Mouse (Mus musculus) heart, postnatal 0 days (tissue): ENCODE measurements around the gene Ly6f. TPM values are rescaled to one million over a fixed set of nuclear protein-coding genes. Genes with fewer than 3 reads are reported as not detected.

Source experiments
- ATAC-seq: fragments of 200-750 bp; cut with Nextera tagmentation; 2 replicates; pipeline ENCODE4 v1.8.0; 2017; ENCODE audit warnings: low read depth, moderate number of reproducible peaks, moderate library complexity; ENCODE audit not compliant: insufficient read depth
- DNase-seq: peaks from one replicate; pipeline ENCODE4 v3.0.0-alpha.2; 2016; ENCODE audit warnings: low spot score
- H3K27ac ChIP-seq: fragments of 300-500 bp; sonication (generic); 2 replicates; pipeline ENCODE4 v1.5.1; 2014; ENCODE audit warnings: low read depth, mild to moderate bottlenecking
- H3K27me3 ChIP-seq: fragments of 300-500 bp; sonication (generic); 2 replicates; pipeline ENCODE4 v1.6.1; 2014; ENCODE audit warnings: low read length, mixed read lengths; ENCODE audit not compliant: control insufficient read depth, insufficient read depth
- H3K36me3 ChIP-seq: fragments of 300-500 bp; sonication (generic); replicated peaks from 2 replicates; pipeline ENCODE4 v1.6.1; 2014; ENCODE audit warnings: low read length, mixed read lengths; ENCODE audit not compliant: control insufficient read depth, insufficient read depth
- H3K4me1 ChIP-seq: fragments of 300-500 bp; sonication (generic); 2 replicates; pipeline ENCODE4 v1.6.1; 2014; ENCODE audit warnings: antibody characterized with exemption; ENCODE audit not compliant: control insufficient read depth, insufficient read depth
- H3K4me2 ChIP-seq: fragments of 300-500 bp; sonication (generic); 2 replicates; pipeline ENCODE4 v1.6.1; 2014; ENCODE audit warnings: low read depth, mild to moderate bottlenecking, low read length, moderate library complexity
- H3K4me3 ChIP-seq: fragments of 300-500 bp; sonication (generic); 2 replicates; pipeline ENCODE4 v1.5.1; 2014; ENCODE audit warnings: low read depth, low read length
- H3K9ac ChIP-seq: fragments of 300-500 bp; sonication (generic); replicated peaks from 2 replicates; pipeline ENCODE4 v1.6.1; 2014; ENCODE audit warnings: low read depth, low read length, mixed read lengths
- H3K9me3 ChIP-seq: fragments of 300-500 bp; sonication (generic); replicated peaks from 2 replicates; pipeline ENCODE4 v1.6.1; 2016; ENCODE audit warnings: low read length; ENCODE audit not compliant: control insufficient read depth
- CTCF ChIP-seq: IDR thresholded peaks from 2 replicates; pipeline ENCODE4 v1.5.1; 2016; ENCODE audit warnings: antibody characterized with exemption, control low read depth, low read depth
- EP300 ChIP-seq: IDR thresholded peaks from 2 replicates; pipeline ENCODE4 v1.6.1; 2016; ENCODE audit warnings: antibody characterized with exemption, low read depth
- WGBS: fragments of 180-500 bp; shearing (Covaris S2); extraction: QIAGEN DNeasy Blood & Tissue Kit; methylation state at CpG from one replicate; pipeline ENCODE4 v1.1.7; 2014; 5-methylcytosine and 5-hydroxymethylcytosine counted together
- polyA plus RNA-seq: library from polyadenylated mRNA; unstranded; fragments of >200 nt; fragmentation: Nextera tagmentation; extraction: Ambion mirVana; gene quantifications from 2 replicates; pipeline ENCODE4 v1.2.1, GENCODE M21; 2015
- total RNA-seq: library from RNA; depleted of rRNA; stranded (reverse); fragments of >200 nt; gene quantifications from 2 replicates; pipeline ENCODE4 v1.2.3, GENCODE M21; 2014; ENCODE audit warnings: low replicate concordance

Gene Ly6f
- total and polyA plus RNA-seq, 2 experiments from 2014 or later, result not detected

DNA sequence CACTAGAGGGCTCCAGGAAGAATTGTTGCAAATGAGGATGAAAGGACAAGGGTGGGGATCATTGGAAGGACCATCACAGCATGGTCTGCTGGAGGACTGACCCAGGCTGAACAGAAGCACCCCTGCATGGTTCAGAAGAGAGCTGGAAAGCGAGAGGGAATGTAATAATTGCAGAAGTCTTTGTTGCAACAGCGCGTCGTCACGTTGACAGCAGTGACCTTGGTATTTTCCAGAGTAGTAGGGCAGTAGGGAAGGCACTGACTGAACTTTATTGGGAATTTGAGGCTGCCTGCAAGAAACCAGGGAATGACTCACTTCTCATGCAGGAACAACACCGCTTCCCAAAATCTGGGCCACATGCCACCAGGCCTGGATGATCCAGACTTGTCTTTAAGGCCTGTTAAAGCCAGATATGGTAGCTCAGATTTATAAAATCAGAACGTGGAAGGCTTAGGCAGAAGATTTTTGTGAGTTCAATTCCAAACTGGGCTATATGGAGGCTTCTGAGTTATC, 25.7 kb downstream of the Ly6f start:
- Histone ChIP-seq H3K27ac (no peak overlapping the region), H3K9ac (no peak overlapping the region), H3K4me1 (no peaks in the 10 kb centered on the region), H3K27me3 (no peaks in the 10 kb centered on the region), H3K4me2 (no peak overlapping the region), H3K4me3 (no peak overlapping the region), H3K36me3 (no peaks in the 10 kb centered on the region), H3K9me3 (no peaks in the 10 kb centered on the region)
- DNase-seq (no peak), ATAC-seq (no peak)
- WGBS, result 69% methylated on average over 7 of the region's 7 CpGs
- TF ChIP-seq CTCF (no peak), EP300 (no peak)

- H3K36me3 ChIP-seq, result no peaks in the 10 kb centered on the region
- TF ChIP-seq CTCF, result no peak
- H3K4me3 ChIP-seq, result no peak overlapping the region
- WGBS, result 40% methylated on average over 1 of the region's 1 CpGs
- H3K27ac ChIP-seq, result no peak overlapping the region
- DNase-seq (no peak), ATAC-seq (no peak)
- no peaks in the 10 kb centered on the region for H3K4me1 ChIP-seq
- no peak overlapping the region for H3K9ac ChIP-seq
- no peaks in the 10 kb centered on the region for H3K27me3 ChIP-seq
- H3K9me3 ChIP-seq, result no peaks in the 10 kb centered on the region
- no peak overlapping the region for H3K4me2 ChIP-seq
These were observed 37.9 kb downstream of the Ly6f start for GRCm38 (mm10) chr15:75306101-75306500.

GRCm38 (mm10) chr15:75309186-75309585, 41.0 kb downstream of the Ly6f start:
- no peaks in the 10 kb centered on the region for H3K27me3 ChIP-seq
- no peak overlapping the region for H3K27ac ChIP-seq
- H3K4me2 ChIP-seq, result no peak overlapping the region
- no peaks in the 10 kb centered on the region for H3K4me1 ChIP-seq
- H3K36me3 ChIP-seq, result no peaks in the 10 kb centered on the region
- H3K4me3 ChIP-seq, result no peak overlapping the region
- H3K9me3 ChIP-seq, result no peaks in the 10 kb centered on the region
- DNase-seq, result no peak
- TF ChIP-seq CTCF (no peak), EP300 (no peak)
- 76% methylated on average over 4 of the region's 4 CpGs for WGBS
- no peak overlapping the region for H3K9ac ChIP-seq
- ATAC-seq, result no peak

- Histone ChIP-seq H3K4me1 (no peaks in the 10 kb centered on the region), H3K9me3 (no peaks in the 10 kb centered on the region), H3K4me3 (no peak overlapping the region), H3K27ac (no peak overlapping the region), H3K9ac (no peak overlapping the region), H3K27me3 (no peaks in the 10 kb centered on the region), H3K36me3 (no peaks in the 10 kb centered on the region), H3K4me2 (no peak overlapping the region)
- ATAC-seq (no peak), DNase-seq (no peak)
- no peak for TF ChIP-seq CTCF
- TF ChIP-seq EP300, result no peak
- 86% methylated on average over 1 of the region's 1 CpGs for WGBS
These were observed 41.7 kb downstream of the Ly6f start for GRCm38 (mm10) chr15:75309946-75310345.

GRCm38 (mm10) chr15:75314421-75314820, 46.2 kb downstream of the Ly6f start:
- Histone ChIP-seq H3K4me3 (no peak overlapping the region), H3K4me2 (no peak overlapping the region), H3K36me3 (no peaks in the 10 kb centered on the region), H3K27me3 (no peaks in the 10 kb centered on the region), H3K4me1 (no peaks in the 10 kb centered on the region), H3K9ac (no peak overlapping the region), H3K9me3 (0 out of 2 replicates have a peak, but pooled peaks cover 5% of the 10 kb centered on the region), H3K27ac (no peak overlapping the region)
- 68% methylated on average over 2 of the region's 2 CpGs for WGBS
- TF ChIP-seq EP300 (no peak), CTCF (no peak)
- ATAC-seq, result no peak
- DNase-seq, result no peak

DNA sequence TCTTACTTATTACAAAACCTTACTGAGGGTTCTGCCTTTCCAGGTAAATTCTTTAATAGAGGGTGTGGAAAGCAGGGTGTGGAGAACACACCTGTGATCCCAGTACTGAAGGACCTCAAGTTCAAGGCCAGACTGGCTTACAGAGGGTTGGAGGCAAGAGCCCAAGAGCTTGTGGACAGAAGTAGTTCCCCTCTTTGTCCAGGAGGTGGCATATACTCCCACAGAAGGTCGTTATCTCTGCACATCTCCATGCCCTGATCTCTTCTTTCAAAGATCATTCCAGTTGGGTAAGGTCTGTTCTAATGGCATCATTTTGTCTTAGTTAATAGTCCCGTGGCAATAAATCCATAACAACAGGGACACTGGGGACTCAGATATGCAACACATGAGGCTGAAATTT, 49.0 kb downstream of the Ly6f start:
- TF ChIP-seq CTCF (no peak), EP300 (no peak)
- DNase-seq (no peak), ATAC-seq (no peak)
- Histone ChIP-seq H3K9ac (no peak overlapping the region), H3K27me3 (no peaks in the 10 kb centered on the region), H3K36me3 (no peaks in the 10 kb centered on the region), H3K9me3 (peaks cover 16% of the 10 kb centered on the region; the same call in 1 of the 2 replicates), H3K27ac (no peak overlapping the region), H3K4me3 (no peak overlapping the region), H3K4me2 (no peak overlapping the region), H3K4me1 (no peaks in the 10 kb centered on the region)
- WGBS, result 38% methylated on average over 2 of the region's 2 CpGs
